Mouse (Mus musculus): Measurements from ENCODE around the gene Cacul1.
"Not testable (repeated sequence)": the region's sequence is repeated elsewhere in the genome, so short reads cannot be mapped to it uniquely, and the experiment has no call there.

Cacul1 gene

DNA sequence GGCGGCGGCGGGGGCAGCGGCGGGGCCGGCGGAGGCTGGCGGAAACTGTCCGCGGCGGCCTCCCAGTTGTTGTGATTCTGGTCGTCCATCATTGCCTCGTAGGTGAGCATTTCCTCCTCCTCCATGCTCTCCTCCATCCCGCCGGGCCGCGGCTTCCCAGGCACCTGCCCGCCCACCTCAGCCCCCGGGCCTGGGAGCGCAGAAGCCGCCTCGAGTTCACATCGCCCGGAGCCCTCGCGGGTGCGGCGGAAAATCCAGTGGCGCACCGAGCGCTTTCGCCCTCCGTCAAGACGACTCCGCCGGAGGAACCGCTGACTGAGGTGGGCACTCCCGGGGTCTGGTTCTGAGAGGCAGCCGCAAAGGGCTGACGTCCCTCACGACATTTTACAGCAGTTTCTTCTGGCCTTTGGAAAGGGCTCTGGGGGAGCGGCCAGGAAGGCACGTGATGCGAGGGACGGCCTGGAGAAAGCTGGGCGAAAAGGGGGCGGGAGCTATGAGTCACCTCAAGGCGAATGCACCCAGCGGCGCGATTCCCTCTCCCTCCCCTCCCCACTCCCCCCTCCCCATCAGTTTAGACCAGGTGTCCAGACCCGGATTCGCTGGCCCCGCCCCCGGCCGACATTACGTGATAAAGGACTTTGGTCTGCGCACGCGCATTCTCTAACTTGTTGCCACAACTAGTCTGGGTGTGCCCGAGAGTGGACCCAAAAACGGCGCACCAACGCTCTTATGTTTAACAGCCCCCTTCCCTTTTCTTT is at the start of gene Cacul1:
TSS of gene Cacul1 (minus strand) at position 444 of the 758 bp plus-strand sequence.
- Histone ChIP-seq H3K4me1 (replicated peaks; ENCODE audit: low read depth, low read length) (peaks cover 40% of the 10 kb centered on the region), H3K36me3 (ENCODE audit: insufficient read depth, low read length) (peaks cover 19% of the 10 kb centered on the region), H3K27me3 (ENCODE audit: insufficient read depth, low read length) (no peaks in the 10 kb centered on the region), H3K9me3 (ENCODE audit: low read length) (no peaks in the 10 kb centered on the region), H3K4me3 (replicated peaks; ENCODE audit: low read length) (peak within 1 kb of the TSS; percentile 97)
- TF ChIP-seq NANOG (IDR thresholded peaks at IDR 0.05; ENCODE audit: borderline replicate concordance, low read length) (no peak), CTCF (conservative IDR thresholded peaks at IDR 0.05; ENCODE audit: low read length) (no peak), POU5F1 (IDR thresholded peaks at IDR 0.05; ENCODE audit: borderline replicate concordance, low read length) (no peak)

- H3K4me3 ChIP-seq (replicated peaks; ENCODE audit: low read length) = no peak overlapping the region
- H3K9me3 ChIP-seq (ENCODE audit: low read length) = no peaks in the 10 kb centered on the region
- TF ChIP-seq POU5F1 (IDR thresholded peaks at IDR 0.05; ENCODE audit: borderline replicate concordance, low read length) (no peak), CTCF (conservative IDR thresholded peaks at IDR 0.05; ENCODE audit: low read length) (no peak), NANOG (IDR thresholded peaks at IDR 0.05; ENCODE audit: borderline replicate concordance, low read length) (no peak)
- no peaks in the 10 kb centered on the region for H3K36me3 ChIP-seq (ENCODE audit: insufficient read depth, low read length)
- H3K4me1 ChIP-seq (replicated peaks; ENCODE audit: low read depth, low read length) = peaks cover 4% of the 10 kb centered on the region
- no peaks in the 10 kb centered on the region for H3K27me3 ChIP-seq (ENCODE audit: insufficient read depth, low read length)
Observed at GRCm38 (mm10) chr19:60619420-60619819, 38.6 kb upstream of the Cacul1 start.

DNA sequence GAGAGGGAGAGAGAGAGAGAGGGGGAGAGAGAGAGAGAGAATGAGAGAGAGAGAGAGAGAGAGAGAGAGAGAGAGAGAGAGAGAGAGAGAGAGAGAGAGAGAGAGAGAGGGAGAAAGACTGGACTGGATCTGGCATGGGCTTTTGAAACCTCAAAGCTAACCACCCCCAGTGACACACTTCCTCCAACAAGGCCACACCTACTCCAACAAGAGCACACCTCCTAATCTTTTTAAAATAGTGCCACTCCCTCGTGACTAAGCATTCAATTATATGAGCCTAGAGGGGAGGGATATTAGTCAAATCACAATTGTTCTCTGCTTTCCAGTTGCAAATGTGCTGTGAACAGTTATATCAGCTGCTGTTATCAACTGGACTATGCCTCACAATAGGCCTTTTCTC is 36.2 kb upstream of the Cacul1 start:
- no peak overlapping the region for H3K4me3 ChIP-seq (replicated peaks; ENCODE audit: low read length)
- TF ChIP-seq POU5F1 (IDR thresholded peaks at IDR 0.05; ENCODE audit: borderline replicate concordance, low read length) (no peak), NANOG (IDR thresholded peaks at IDR 0.05; ENCODE audit: borderline replicate concordance, low read length) (no peak), CTCF (conservative IDR thresholded peaks at IDR 0.05; ENCODE audit: low read length) (no peak)
- no peaks in the 10 kb centered on the region for H3K27me3 ChIP-seq (ENCODE audit: insufficient read depth, low read length)
- no peaks in the 10 kb centered on the region for H3K36me3 ChIP-seq (ENCODE audit: insufficient read depth, low read length)
- H3K4me1 ChIP-seq (replicated peaks; ENCODE audit: low read depth, low read length) = peaks cover 4% of the 10 kb centered on the region
- no peaks in the 10 kb centered on the region for H3K9me3 ChIP-seq (ENCODE audit: low read length)

- Histone ChIP-seq H3K4me3 (replicated peaks; ENCODE audit: low read length) (no peak overlapping the region), H3K9me3 (ENCODE audit: low read length) (no peaks in the 10 kb centered on the region), H3K4me1 (replicated peaks; ENCODE audit: low read depth, low read length) (peaks cover 4% of the 10 kb centered on the region), H3K27me3 (ENCODE audit: insufficient read depth, low read length) (0 out of 2 replicates have a peak, but pooled peaks cover 2% of the 10 kb centered on the region), H3K36me3 (ENCODE audit: insufficient read depth, low read length) (no peaks in the 10 kb centered on the region)
- TF ChIP-seq POU5F1 (IDR thresholded peaks at IDR 0.05; ENCODE audit: borderline replicate concordance, low read length) = no peak
- no peak for TF ChIP-seq NANOG (IDR thresholded peaks at IDR 0.05; ENCODE audit: borderline replicate concordance, low read length)
- no peak for TF ChIP-seq CTCF (conservative IDR thresholded peaks at IDR 0.05; ENCODE audit: low read length)
Observed at GRCm38 (mm10) chr19:60615470-60616200, 34.8 kb upstream of the Cacul1 start.

- no peaks in the 10 kb centered on the region for H3K9me3 ChIP-seq (ENCODE audit: low read length)
- no peaks in the 10 kb centered on the region for H3K36me3 ChIP-seq (ENCODE audit: insufficient read depth, low read length)
- H3K4me1 ChIP-seq (replicated peaks; ENCODE audit: low read depth, low read length) = no peaks in the 10 kb centered on the region; the same call in 1 of the 2 replicates
- TF ChIP-seq CTCF (conservative IDR thresholded peaks at IDR 0.05; ENCODE audit: low read length) (peak; percentile 47), NANOG (IDR thresholded peaks at IDR 0.05; ENCODE audit: borderline replicate concordance, low read length) (no peak)
- peaks cover 2% of the 10 kb centered on the region; the same call in 1 of the 2 replicates for H3K27me3 ChIP-seq (ENCODE audit: insufficient read depth, low read length)
- H3K4me3 ChIP-seq (replicated peaks; ENCODE audit: low read length) = no peak overlapping the region
Observed at GRCm38 (mm10) chr19:60611525-60612215, 30.8 kb upstream of the Cacul1 start.

GRCm38 (mm10) chr19:60608766-60609165 is 27.9 kb upstream of the Cacul1 start:
- no peaks in the 10 kb centered on the region for H3K36me3 ChIP-seq (ENCODE audit: insufficient read depth, low read length)
- no peak overlapping the region for H3K4me3 ChIP-seq (replicated peaks; ENCODE audit: low read length)
- TF ChIP-seq NANOG (IDR thresholded peaks at IDR 0.05; ENCODE audit: borderline replicate concordance, low read length) (no peak), POU5F1 (IDR thresholded peaks at IDR 0.05; ENCODE audit: borderline replicate concordance, low read length) (no peak), CTCF (conservative IDR thresholded peaks at IDR 0.05; ENCODE audit: low read length) (peak; percentile 66)
- H3K27me3 ChIP-seq (ENCODE audit: insufficient read depth, low read length) = peaks cover 7% of the 10 kb centered on the region
- H3K4me1 ChIP-seq (replicated peaks; ENCODE audit: low read depth, low read length) = no peaks in the 10 kb centered on the region
- no peaks in the 10 kb centered on the region for H3K9me3 ChIP-seq (ENCODE audit: low read length)

DNA sequence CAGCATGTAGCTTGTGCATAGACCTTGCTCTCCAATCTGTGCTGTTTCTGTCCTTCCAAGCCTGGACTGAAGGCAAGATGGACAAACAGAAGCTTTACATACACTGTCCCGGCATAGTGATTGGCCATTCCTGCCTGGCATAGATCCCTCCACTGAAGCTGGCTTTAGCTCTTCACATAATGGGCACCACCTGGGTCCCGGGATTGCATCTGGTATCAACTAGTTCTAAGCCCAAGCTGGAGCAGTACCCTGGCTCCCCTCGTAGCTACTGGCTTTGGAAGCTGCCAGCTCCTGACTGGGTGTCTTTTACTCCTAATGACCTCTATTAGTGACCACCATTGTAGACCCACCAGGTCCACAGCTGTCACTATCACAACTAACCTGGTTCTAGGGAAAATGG is 22.8 kb upstream of the Cacul1 start:
- H3K27me3 ChIP-seq (ENCODE audit: insufficient read depth, low read length) = peaks cover 5% of the 10 kb centered on the region
- H3K4me1 ChIP-seq (replicated peaks; ENCODE audit: low read depth, low read length) = no peaks in the 10 kb centered on the region; the same call in 1 of the 2 replicates
- no peaks in the 10 kb centered on the region for H3K36me3 ChIP-seq (ENCODE audit: insufficient read depth, low read length)
- no peak for TF ChIP-seq POU5F1 (IDR thresholded peaks at IDR 0.05; ENCODE audit: borderline replicate concordance, low read length)
- no peak for TF ChIP-seq CTCF (conservative IDR thresholded peaks at IDR 0.05; ENCODE audit: low read length)
- no peak for TF ChIP-seq NANOG (IDR thresholded peaks at IDR 0.05; ENCODE audit: borderline replicate concordance, low read length)
- H3K4me3 ChIP-seq (replicated peaks; ENCODE audit: low read length) = no peak overlapping the region
- no peaks in the 10 kb centered on the region for H3K9me3 ChIP-seq (ENCODE audit: low read length)

DNA sequence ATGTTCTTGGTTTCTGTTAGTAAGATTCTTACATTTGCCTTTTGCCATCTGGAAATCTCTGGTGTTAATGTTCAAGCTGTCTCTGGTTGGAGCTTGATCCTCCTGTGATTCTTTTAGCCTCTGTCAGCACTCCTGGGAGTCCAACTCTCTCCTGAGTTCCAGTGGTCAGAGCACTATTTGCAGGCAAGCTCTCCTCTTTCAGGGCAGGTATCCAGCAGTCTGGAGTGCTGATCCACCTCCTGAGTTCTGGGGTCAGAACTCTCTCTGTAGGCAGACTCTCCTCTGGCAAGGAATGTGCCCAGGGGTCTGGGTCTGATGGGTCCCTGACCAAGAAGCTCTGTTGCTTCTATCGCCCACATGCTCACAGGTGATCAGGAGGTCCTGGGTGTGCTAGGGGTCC is 21.2 kb upstream of the Cacul1 start:
- H3K4me1 ChIP-seq (replicated peaks; ENCODE audit: low read depth, low read length); H3K27me3 ChIP-seq (ENCODE audit: insufficient read depth, low read length); H3K36me3 ChIP-seq (ENCODE audit: insufficient read depth, low read length); H3K9me3 ChIP-seq (ENCODE audit: low read length): not testable (repeated sequence)
- peak overlapping the region; percentile 66 for H3K4me3 ChIP-seq (replicated peaks; ENCODE audit: low read length)

Data from E14TG2a.4 (cell line).